Mouse (Mus musculus): ENCODE data around the gene Lrguk. TPM values are rescaled to one million over a fixed set of nuclear protein-coding genes. Genes with fewer than 3 reads are reported as not detected.

Lrguk gene
- 0.01 and 0.04 TPM in 2 replicates for polyA plus RNA-seq (2012; rRNA removed)

DNA sequence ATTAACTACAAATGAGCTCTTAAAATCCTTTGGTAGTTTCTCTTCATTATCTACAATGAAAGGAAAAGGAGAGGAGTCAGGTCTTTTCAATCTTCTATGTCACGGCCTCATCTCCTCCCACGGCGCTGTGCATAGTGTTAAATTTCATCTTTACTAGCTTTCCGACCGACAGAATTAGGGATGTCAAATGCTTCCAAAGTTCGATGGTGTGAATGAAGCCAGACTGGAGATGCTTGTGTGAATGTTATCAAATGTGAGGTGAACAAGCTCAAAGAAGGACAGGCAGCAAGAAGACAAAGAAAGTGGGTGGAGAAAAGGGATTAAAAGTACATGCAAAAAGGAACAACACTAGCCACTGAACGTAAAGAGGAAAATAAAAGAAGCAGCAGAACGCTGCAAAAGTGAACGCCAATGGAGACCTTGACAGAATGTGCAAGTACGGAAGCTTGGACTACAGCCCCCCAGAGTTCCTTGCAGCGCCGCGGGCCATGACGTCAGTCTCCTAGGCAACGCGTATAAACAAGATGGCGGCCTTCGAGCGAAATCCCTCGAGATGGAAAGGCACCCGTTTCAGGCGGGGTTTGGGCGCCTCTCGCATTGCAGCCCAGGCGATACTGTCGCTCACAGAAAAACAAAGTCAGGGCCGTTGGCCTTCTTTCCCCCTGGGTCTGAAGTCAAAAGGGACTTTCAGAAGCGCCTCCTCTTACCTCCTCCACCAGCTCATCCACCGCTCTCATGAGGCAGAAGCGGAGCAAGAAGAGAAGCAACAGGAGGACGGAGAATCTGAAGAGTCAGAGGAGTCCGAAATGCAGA is at the start of gene Lrguk:
Gene Lrguk, plus strand, starts transcription at position 516 of the 813 bp plus-strand sequence.

DNA sequence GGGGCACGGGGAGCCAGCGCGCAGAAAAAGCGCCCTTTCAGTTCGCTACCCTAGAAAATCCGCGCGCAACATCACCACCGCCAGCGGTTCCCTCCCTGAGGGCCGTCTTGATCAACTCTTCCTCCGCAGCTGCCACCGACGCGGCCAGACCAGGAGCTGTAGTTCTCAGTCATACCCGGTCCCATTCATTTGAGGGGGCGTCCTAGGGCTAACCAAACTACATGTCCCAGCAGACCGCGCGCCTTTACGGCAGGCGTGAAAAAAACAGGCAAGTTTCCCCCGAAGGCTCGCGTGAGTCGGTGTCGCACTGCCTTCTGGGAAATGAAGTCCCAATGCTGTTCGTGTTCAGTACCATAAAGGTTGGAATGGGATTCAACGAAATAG is 147.6 kb downstream of the Lrguk start, which contains the start of gene Slc35b4:
Gene Slc35b4, minus strand, starts transcription at position 248 of the 384 bp plus-strand sequence.

Other genes with a start within 250 kb of the Lrguk start
- 8.6 and 8.8 TPM in 2 replicates for gene Slc35b4, start 147.7 kb downstream of the Lrguk start, polyA plus RNA-seq (2012; rRNA removed)

Measured in liver, embryonic 18 days (tissue).